Mouse (Mus musculus): ENCODE results near the gene Lrrc8e.
A peak's percentile ranks its signal among the peaks of the same experiment; 100 is the strongest.

The Lrrc8e gene

DNA sequence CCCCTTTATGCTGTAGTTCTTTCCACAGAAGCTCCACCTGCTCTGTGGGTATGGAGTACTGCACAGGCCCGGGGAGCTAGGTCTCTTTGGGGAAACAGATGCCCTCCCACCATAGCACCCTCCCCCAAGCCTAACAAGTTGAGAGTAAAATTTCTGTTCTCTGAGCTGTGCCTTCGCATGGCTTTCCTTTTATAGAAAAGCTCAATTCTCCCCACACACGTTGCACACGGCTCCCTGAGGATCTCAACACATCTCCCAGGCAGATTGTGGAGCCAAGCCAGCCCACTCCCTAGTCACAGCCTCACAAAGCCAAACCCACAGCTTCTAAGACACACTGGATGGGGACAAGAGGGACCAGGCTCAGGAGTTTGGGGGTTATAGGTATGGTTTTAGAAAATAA lies 30.3 kb downstream of the Lrrc8e start:
- no peak for DNase-seq (ENCODE audit: low read depth, low spot score)

DNA sequence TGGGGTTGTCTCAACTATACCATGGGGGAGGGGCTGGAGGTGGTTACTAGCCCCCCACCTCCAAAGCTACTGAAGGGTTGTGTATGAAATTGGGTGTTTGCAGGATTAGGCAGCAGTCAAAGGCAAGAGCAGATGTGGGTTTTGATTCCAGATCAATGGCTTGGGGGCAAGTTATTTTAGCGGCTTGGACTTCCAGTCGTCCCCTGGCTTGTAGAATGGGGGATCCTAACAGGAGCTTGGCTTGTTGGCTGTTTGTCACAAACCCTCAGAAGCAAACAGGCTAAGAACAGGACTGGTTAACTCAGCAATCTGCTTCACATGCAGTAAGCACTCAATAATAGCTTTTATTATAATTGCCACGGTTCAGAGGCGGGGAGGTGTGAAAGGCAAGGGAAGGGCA lies 30.7 kb downstream of the Lrrc8e start:
- no peak for DNase-seq (ENCODE audit: low read depth, low spot score)

- no peak for DNase-seq (ENCODE audit: low read depth, low spot score)
Measured at GRCm38 (mm10) chr8:4258233-4258632, 31.6 kb downstream of the Lrrc8e start.

- DNase-seq (ENCODE audit: low read depth, low spot score) = no peak
Measured at GRCm38 (mm10) chr8:4258678-4259077, 32.1 kb downstream of the Lrrc8e start.

- DNase-seq (ENCODE audit: low read depth, low spot score) = peak; percentile 61
Measured at GRCm38 (mm10) chr8:4259125-4259804, 32.6 kb downstream of the Lrrc8e start, which contains the start of gene Ctxn1. Gene Ctxn1 (minus strand): TSS chr8:4259274.

DNA sequence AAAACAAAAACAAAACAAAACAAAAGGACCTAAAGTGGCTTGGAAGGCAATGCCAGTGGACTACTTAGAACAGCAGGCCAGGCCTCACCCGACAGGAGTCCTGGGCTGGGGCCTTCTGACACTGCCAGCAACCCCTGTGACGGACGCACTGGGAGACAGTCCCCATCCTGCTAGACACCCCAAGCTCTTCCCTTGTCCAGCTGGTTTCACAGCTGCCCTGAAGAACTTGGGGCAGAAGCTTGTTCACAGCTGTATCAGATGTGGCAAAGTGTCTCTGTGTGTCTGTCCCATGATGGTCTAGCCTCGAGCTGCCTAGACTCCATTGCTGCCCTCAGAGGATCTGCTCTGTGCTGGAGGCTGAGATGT lies 33.2 kb downstream of the Lrrc8e start:
- DNase-seq (ENCODE audit: low read depth, low spot score) = no peak

DNA sequence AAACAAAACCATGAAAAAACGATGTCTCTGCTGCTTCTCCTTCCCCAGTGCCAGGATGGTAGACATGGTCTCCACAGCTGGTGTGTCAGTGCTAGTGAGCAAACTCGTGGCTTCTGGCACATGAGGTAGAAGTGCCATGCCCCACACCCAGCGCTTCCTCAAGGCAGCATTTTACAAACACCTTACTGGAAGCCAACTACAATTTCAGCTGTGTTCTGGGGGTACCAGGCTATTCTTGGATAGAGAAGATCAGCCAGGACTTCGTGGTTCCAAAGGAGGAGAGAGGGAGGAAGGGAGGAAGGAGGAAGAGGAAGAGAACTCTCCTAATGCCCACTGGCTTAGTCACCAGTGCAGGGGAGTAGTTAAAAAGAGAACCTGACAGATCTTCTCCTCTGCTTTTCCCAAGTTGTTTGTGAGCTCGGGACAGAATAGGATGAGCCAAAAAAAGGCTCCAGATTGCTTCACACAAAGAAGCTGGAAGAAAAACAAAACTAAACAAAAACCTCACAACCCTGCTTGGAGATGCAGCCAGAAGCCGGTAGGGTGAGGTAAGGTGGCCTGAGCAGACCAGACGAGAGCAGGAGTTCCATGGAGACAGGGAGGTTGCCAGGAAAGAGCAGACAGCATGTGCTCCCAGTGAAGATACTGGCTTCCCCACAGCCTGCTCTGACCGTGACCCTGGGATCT lies 36.6 kb downstream of the Lrrc8e start:
- DNase-seq (ENCODE audit: low read depth, low spot score) = no peak

GRCm38 (mm10) chr8:4265160-4265914 lies 38.7 kb downstream of the Lrrc8e start:
- DNase-seq (ENCODE audit: low read depth, low spot score) = no peak

DNA sequence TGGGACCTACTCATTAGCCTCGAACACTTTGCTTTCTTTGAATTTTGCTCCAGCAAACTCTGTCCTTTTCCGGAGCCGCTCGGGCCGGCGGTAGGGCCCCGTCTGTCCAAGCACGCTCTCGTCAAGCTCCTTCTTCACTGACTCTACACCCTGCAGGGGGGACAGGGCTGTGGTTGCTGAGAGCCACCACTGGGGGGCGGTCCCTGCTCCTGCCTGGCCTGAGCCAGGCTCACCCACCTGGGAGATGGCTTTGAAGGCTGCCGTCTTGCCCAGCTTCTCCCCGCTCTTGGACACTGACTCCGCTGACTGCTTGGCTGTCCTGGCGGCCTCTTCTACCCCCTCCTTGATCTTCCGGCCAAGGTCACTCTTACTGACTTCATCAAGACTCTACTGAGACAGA lies 41.0 kb downstream of the Lrrc8e start:
- no peak for DNase-seq (ENCODE audit: low read depth, low spot score)

DNA sequence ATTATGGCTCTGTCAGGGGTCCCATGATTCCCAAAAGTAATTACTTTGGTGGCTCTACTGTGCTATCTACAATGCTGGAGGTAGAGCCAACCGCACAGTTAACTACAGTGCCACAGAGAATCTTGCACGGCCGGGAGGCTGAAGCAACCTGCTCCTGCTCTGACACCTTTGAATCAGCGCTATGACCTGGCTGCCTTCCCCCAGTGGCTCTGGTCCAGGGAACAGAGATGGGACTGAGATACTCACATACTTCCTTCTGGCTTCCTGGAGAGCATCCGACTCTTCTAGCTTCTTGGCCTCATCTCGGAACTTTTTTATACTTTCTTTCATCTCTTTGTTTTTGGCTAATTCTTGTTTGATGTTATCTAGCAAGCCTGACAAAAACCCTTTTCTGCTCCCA lies 43.0 kb downstream of the Lrrc8e start:
- DNase-seq (ENCODE audit: low read depth, low spot score) = no peak

GRCm38 (mm10) chr8:4275275-4276110 lies 48.9 kb downstream of the Lrrc8e start, which contains the start of gene Timm44:
Gene Timm44 (minus strand): TSS chr8:4275913.
- peak; percentile 93 for DNase-seq (ENCODE audit: low read depth, low spot score)

- DNase-seq (ENCODE audit: low read depth, low spot score) = no peak
Measured at GRCm38 (mm10) chr8:4276111-4276465, 49.5 kb downstream of the Lrrc8e start.

All from retina, adult 2 months (tissue).